Mouse (Mus musculus): Measurements from ENCODE around the gene Amy2a2. TPM values are rescaled to one million over a fixed set of nuclear protein-coding genes. Genes with fewer than 3 reads are reported as not detected.

Amy2a2 gene
- 0.19 TPM for polyA plus RNA-seq (2014; fragmentation: Illumina TruSeq; extraction: RNeasy Lipid Tissue Mini Kit (QIAGEN cat#74804); ENCODE audit: low read depth, low replicate concordance)

DNA sequence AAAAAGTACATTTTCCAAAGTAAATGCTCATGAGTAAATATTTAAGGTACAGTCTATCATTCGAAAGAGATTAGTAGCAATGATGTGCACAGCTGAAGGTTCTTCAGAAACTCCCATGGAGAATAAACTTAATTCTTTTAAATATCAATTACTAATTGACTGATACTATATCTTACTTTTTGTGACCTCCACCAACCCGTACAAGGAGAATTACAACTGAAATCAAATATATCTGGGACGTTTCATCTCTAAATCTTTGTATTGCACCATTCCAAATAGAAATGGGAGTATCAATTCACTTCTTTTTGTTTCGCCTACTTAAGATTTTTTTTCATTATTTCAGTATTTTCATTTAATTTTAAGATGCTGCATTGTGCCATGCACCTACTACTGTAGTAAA lies at the start of gene Amy2a2:
Gene Amy2a2 (minus strand): TSS at position 101 of the 400 bp plus-strand sequence.

DNA sequence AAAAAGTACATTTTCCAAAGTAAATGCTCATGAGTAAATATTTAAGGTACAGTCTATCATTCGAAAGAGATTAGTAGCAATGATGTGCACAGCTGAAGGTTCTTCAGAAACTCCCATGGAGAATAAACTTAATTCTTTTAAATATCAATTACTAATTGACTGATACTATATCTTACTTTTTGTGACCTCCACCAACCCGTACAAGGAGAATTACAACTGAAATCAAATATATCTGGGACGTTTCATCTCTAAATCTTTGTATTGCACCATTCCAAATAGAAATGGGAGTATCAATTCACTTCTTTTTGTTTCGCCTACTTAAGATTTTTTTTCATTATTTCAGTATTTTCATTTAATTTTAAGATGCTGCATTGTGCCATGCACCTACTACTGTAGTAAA lies 32.5 kb downstream of the Amy2a2 start, which contains the start of gene Amy2a3:
Gene Amy2a3 (minus strand): TSS at position 101 of the 400 bp plus-strand sequence.

Other genes starting within 250 kb of the Amy2a2 start
- gene Amy2a5, start 97.8 kb downstream of the Amy2a2 start, polyA plus RNA-seq (2014; fragmentation: Illumina TruSeq; extraction: RNeasy Lipid Tissue Mini Kit (QIAGEN cat#74804); ENCODE audit: low read depth, low replicate concordance) = 1.5 TPM
- 0.19 TPM for gene Amy2a4, start 65.2 kb downstream of the Amy2a2 start, polyA plus RNA-seq (2014; fragmentation: Illumina TruSeq; extraction: RNeasy Lipid Tissue Mini Kit (QIAGEN cat#74804); ENCODE audit: low read depth, low replicate concordance)
- 0.19 TPM for gene Amy2a3, start 32.6 kb downstream of the Amy2a2 start, polyA plus RNA-seq (2014; fragmentation: Illumina TruSeq; extraction: RNeasy Lipid Tissue Mini Kit (QIAGEN cat#74804); ENCODE audit: low read depth, low replicate concordance)
- not detected for gene Amy2a1, start 175.8 kb upstream of the Amy2a2 start, polyA plus RNA-seq (2014; fragmentation: Illumina TruSeq; extraction: RNeasy Lipid Tissue Mini Kit (QIAGEN cat#74804); ENCODE audit: low read depth, low replicate concordance)

Data from adipose tissue, adult 10 weeks (tissue).